Mouse (Mus musculus) kidney, embryonic 16.5 days (tissue): ENCODE data around the gene Ephb3. TPM values are rescaled to one million over a fixed set of nuclear protein-coding genes. Genes with fewer than 3 reads are reported as not detected.

Experiments
- ATAC-seq: fragments of 200-750 bp; cut with Nextera tagmentation; 2 replicates; pipeline ENCODE4 v1.8.0; 2017; ENCODE audit warnings: moderate TSS enrichment; ENCODE audit not compliant: low FRiP score, low TSS enrichment
- H3K27ac ChIP-seq: fragments of 300-500 bp; sonication (generic); 2 replicates; pipeline ENCODE4 v1.5.1; 2014; ENCODE audit warnings: low read length
- H3K27me3 ChIP-seq: fragments of 300-500 bp; sonication (generic); 2 replicates; pipeline ENCODE4 v1.6.1; 2014; ENCODE audit warnings: low read length, control low read depth, mixed read lengths; ENCODE audit not compliant: insufficient read depth
- H3K36me3 ChIP-seq: fragments of 300-500 bp; sonication (generic); 2 replicates; pipeline ENCODE4 v1.6.1; 2014; ENCODE audit warnings: low read length, control low read depth, mixed read lengths; ENCODE audit not compliant: insufficient read depth
- H3K4me1 ChIP-seq: fragments of 300-500 bp; sonication (generic); 2 replicates; pipeline ENCODE4 v1.6.1; 2014; ENCODE audit warnings: low read length, control low read depth, mixed read lengths; ENCODE audit not compliant: insufficient read depth
- H3K4me2 ChIP-seq: fragments of 300-500 bp; sonication (generic); replicated peaks from 2 replicates; pipeline ENCODE4 v1.6.1; 2014; ENCODE audit warnings: low read depth, low read length
- H3K4me3 ChIP-seq: fragments of 300-500 bp; sonication (generic); 2 replicates; pipeline ENCODE4 v1.5.1; 2014; ENCODE audit warnings: mild to moderate bottlenecking, low read length
- H3K9ac ChIP-seq: fragments of 300-500 bp; sonication (generic); replicated peaks from 2 replicates; pipeline ENCODE4 v1.6.1; 2014; ENCODE audit warnings: low read length
- H3K9me3 ChIP-seq: fragments of 300-500 bp; sonication (generic); 2 replicates; pipeline ENCODE4 v1.6.1; 2016; ENCODE audit warnings: low read length, control low read depth
- WGBS: fragments of 180-500 bp; shearing (Covaris S2); extraction: QIAGEN DNeasy Blood & Tissue Kit; methylation state at CpG from one replicate; pipeline ENCODE4 v1.1.7; 2014; 5-methylcytosine and 5-hydroxymethylcytosine counted together
- polyA plus RNA-seq: library from polyadenylated mRNA; unstranded; fragments of >200 nt; fragmentation: Nextera tagmentation; extraction: Ambion mirVana; gene quantifications from 2 replicates; pipeline ENCODE4 v1.2.1, GENCODE M21; 2015

The Ephb3 gene
- polyA plus RNA-seq, 1 experiment from 2014 or later: 21.8 TPM

DNA sequence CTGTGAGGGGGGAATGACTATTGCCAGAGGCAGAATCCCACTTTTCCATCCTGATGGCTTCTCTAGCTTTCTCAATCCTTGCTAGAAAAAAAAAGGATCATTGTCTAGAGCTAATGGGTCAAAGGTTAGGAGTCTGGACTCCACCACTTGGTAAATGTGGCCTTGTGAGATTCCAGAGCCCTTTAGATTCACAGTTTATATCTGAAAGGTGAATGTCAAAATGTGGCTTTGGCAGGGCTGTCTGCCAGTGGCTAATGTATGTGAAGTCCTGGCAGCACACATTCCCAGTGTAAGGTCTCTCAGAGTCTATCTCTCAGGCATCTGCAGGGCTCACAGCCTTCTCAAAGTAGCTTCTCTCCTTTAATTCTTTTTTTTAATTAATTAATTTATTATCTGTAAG lies 36.5 kb downstream of the Ephb3 start:
- Histone ChIP-seq H3K4me3 (no peak overlapping the region), H3K9me3 (no peaks in the 10 kb centered on the region), H3K36me3 (no peaks in the 10 kb centered on the region), H3K4me1 (peaks cover 35% of the 10 kb centered on the region), H3K27me3 (peaks cover 37% of the 10 kb centered on the region), H3K4me2 (no peak overlapping the region), H3K27ac (no peak overlapping the region), H3K9ac (no peak overlapping the region)
- ATAC-seq: no peak

DNA sequence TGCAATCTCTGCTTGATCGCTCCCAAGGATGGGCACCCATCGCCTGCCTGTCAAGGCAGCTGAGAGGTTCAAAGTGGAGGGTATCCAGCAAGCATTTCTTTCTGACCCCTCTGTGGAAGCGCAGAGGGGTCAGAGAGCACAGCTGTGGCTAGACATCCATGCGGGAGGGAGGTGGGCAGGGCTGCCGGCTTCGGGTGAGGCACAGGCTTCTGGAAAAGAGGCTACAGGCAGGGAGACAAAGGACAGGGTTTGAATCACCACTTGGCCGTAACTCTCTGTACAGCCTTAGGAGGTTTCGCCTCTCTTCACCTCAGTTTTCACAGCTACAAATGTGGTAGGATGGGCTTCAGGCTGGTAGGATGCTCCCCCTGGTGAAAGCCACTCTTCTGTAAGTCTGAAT lies 38.4 kb downstream of the Ephb3 start:
- WGBS: 39% methylated on average over 8 of the region's 8 CpGs
- no peak overlapping the region for H3K9ac ChIP-seq
- no peaks in the 10 kb centered on the region for H3K9me3 ChIP-seq
- peaks cover 49% of the 10 kb centered on the region for H3K4me1 ChIP-seq
- ATAC-seq: no peak
- no peak overlapping the region for H3K4me2 ChIP-seq
- no peaks in the 10 kb centered on the region for H3K36me3 ChIP-seq
- peaks cover 48% of the 10 kb centered on the region for H3K27me3 ChIP-seq
- H3K27ac ChIP-seq: no peak overlapping the region
- H3K4me3 ChIP-seq: no peak overlapping the region

DNA sequence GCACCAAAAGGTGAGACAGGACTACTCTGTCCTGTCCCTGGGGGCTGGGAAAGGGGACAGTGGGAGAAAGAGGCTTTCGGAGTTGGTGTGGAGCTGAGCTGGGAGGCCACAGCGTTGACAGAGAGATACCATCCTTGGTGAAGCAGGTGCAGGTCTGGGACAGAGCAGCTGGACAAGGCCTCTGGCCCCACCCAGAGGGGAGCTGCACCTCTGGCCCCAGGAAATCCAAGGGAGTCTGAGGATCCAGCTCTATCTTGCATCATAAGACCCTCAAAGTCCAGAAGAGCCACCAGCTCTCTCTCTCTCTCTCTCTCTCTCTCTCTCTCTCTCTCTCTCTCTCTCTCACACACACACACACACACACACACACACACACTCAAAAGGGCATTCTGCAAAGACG lies 40.2 kb downstream of the Ephb3 start:
- Histone ChIP-seq H3K4me3 (no peak overlapping the region), H3K9me3 (no peaks in the 10 kb centered on the region), H3K4me2 (no peak overlapping the region), H3K27me3 (peaks cover 63% of the 10 kb centered on the region), H3K36me3 (no peaks in the 10 kb centered on the region), H3K9ac (no peak overlapping the region), H3K27ac (no peak overlapping the region), H3K4me1 (peaks cover 45% of the 10 kb centered on the region)
- ATAC-seq: no peak
- WGBS: 52% methylated on average over 3 of the region's 3 CpGs

DNA sequence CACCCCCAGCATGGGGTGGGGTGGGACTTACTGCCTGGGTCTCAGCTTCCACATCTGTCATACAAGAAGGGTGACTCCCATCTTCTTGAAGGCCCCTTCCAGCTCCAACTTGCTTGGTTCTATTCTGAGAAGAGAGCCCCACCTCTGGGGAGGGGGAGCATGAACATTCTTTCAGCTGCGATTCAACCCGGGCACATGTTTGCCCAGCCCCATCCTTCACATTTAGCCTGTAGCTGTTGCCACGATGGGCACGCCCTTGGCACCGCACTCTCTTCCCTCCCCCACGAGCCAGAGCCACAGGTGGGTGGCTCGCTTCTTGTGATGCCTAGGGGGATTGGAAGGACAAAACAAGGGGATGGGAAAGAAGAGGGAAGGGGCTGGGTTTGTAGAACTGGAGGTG lies 40.8 kb downstream of the Ephb3 start:
- ATAC-seq: no peak
- Histone ChIP-seq H3K4me1 (peaks cover 43% of the 10 kb centered on the region), H3K27ac (no peak overlapping the region), H3K27me3 (peaks cover 69% of the 10 kb centered on the region), H3K4me3 (no peak overlapping the region), H3K36me3 (no peaks in the 10 kb centered on the region), H3K4me2 (peak overlapping the region; percentile 86; the same call in 1 of the 2 replicates), H3K9ac (no peak overlapping the region), H3K9me3 (no peaks in the 10 kb centered on the region)
- WGBS: 21% methylated on average over 7 of the region's 7 CpGs

DNA sequence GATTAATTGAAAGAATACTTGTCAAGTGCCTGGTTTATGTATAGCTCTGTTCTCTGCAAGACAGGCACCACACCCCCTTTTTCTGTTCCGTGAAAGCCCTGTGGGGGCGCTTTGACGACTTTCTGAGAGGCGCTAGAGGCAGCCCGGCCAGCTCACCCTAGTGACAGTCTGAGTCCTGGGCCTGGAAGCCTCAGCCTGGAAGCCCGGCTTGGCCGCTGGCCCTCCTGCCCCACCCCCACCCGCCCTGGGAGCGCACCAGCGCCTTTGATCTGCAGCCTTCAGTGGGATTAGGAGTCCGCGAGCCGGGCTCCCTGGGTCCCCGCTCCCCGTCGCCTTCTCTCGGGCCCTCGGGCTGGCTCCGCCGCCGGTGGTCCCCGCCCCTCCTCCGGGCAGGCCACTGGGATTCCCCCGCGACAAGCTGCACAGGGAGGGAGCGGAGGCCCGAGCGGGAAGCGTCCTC lies 41.4 kb downstream of the Ephb3 start:
- Histone ChIP-seq H3K4me2 (peak overlapping the region; percentile 86), H3K9me3 (no peaks in the 10 kb centered on the region), H3K9ac (peak overlapping the region; percentile 69), H3K27me3 (peaks cover 74% of the 10 kb centered on the region), H3K4me1 (peaks cover 38% of the 10 kb centered on the region), H3K4me3 (peak overlapping the region; percentile 51), H3K27ac (peak overlapping the region; percentile 71), H3K36me3 (no peaks in the 10 kb centered on the region)
- peak; percentile 89 for ATAC-seq
- 0% methylated on average over 27 of the region's 29 CpGs for WGBS

DNA sequence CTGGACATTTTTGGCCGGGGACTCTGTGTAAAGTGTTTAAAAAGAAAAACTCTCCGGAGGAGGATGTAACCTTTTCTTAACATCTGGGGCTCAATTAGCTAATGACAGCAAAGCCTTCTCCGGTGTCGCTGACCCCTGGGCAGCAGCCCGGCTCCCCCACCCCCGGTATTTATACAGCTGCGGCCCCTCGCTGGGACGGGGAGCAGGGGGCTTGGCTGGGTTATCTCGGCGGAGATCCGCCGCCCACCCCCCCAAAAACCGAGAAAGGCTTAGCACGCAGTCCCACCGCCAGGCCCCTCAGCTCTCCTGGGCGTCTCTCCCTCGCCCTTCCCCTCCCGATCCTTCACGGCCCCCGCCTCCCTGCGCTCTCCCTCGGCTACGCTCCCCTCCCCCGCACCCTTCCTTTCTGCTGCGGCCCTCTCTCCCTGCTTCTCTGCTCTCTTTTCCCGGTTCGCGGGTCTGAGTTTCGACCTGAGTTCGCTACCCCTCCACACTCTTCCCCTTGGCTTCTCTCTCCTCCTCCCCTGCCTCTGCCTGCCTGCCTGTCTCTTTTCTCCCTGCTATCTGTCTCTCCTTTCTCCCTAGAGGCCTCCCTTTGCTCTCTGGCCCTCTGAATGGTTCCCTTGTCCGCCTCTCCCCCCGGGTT lies 42.0 kb downstream of the Ephb3 start:
- Histone ChIP-seq H3K9ac (peak overlapping the region; percentile 69), H3K4me2 (peak overlapping the region; percentile 86), H3K36me3 (no peaks in the 10 kb centered on the region), H3K27me3 (peaks cover 75% of the 10 kb centered on the region), H3K9me3 (no peaks in the 10 kb centered on the region), H3K4me3 (peak overlapping the region; percentile 51), H3K4me1 (peaks cover 38% of the 10 kb centered on the region), H3K27ac (peak overlapping the region; percentile 71)
- WGBS: under 1% methylated on average over 30 of the region's 33 CpGs
- peak; percentile 57 for ATAC-seq

DNA sequence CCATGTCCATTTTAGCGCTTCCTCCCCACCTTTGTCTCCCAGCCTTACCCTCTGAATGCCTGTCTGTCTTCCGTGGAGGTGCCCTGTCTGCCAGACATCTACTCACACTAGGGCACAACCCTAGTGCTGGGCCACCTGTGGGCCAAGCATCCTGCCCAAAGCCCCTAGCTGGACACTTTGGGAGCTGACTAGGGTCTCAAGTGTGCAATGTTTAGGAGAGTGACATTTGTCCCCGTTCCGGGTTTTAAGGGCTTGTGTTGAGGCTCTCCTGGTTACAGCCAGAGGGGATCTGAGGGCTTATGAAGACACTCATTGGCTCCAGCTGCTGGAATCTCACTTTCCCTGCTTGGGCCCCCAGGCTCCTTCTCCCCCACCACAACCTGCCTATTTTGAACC lies 42.5 kb downstream of the Ephb3 start:
- peaks cover 70% of the 10 kb centered on the region for H3K27me3 ChIP-seq
- peaks cover 38% of the 10 kb centered on the region for H3K4me1 ChIP-seq
- no peaks in the 10 kb centered on the region for H3K36me3 ChIP-seq
- H3K4me2 ChIP-seq: peak overlapping the region; percentile 86
- no peak overlapping the region for H3K4me3 ChIP-seq
- no peak overlapping the region for H3K27ac ChIP-seq
- no peaks in the 10 kb centered on the region for H3K9me3 ChIP-seq
- H3K9ac ChIP-seq: peak overlapping the region; percentile 69
- ATAC-seq: no peak
- 3% methylated on average over 4 of the region's 4 CpGs for WGBS

DNA sequence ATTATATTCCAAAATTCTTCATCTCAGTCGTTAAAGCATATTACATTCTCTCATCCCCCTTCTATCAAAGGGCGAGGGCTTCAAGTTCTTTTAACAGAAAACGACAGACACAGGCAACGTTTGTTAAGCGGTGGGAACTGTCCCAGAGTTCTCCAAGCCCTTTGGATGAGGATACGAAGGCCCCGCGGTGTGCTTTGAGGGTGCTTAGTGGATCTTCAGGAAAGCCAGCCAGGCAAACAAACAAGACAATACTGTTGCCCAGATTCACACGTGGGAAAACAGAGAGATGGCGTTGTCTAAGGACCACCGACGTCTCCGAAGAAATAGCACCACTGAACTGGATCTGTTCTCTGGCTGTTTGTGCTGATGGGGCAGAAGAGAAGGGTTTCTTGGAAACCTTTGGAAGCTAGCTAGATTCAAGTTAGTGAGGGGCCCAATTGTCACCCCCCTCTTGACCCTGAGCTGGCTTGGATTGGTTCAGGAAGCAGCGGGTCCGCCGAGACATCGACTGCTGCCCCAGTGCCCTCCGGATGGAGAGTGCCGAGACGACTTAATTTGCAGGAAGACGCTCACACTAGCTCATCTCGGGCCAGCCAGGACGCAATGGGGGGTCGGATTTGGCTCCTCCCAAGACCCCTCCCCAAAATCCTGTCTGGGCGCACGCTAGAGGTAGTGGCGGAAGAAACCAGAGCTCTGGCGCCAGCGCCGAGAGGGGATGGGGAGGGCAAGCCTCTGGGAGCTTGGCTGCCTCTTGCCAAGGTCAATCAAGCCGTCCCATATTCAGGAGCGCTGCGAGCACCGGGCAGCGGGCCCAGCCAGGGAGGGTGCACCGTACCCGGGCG lies 43.5 kb downstream of the Ephb3 start:
- H3K9ac ChIP-seq: peak overlapping the region; percentile 60
- peak overlapping the region; percentile 75 for H3K4me2 ChIP-seq
- peaks cover 35% of the 10 kb centered on the region for H3K4me1 ChIP-seq
- peak overlapping the region; percentile 45 for H3K4me3 ChIP-seq
- H3K36me3 ChIP-seq: no peaks in the 10 kb centered on the region
- H3K27me3 ChIP-seq: peaks cover 67% of the 10 kb centered on the region
- peak; percentile 21; the same call in 1 of the 2 replicates for ATAC-seq
- H3K9me3 ChIP-seq: no peaks in the 10 kb centered on the region
- peak overlapping the region; percentile 26; the same call in 1 of the 2 replicates for H3K27ac ChIP-seq
- 7% methylated on average over 38 of the region's 38 CpGs for WGBS

DNA sequence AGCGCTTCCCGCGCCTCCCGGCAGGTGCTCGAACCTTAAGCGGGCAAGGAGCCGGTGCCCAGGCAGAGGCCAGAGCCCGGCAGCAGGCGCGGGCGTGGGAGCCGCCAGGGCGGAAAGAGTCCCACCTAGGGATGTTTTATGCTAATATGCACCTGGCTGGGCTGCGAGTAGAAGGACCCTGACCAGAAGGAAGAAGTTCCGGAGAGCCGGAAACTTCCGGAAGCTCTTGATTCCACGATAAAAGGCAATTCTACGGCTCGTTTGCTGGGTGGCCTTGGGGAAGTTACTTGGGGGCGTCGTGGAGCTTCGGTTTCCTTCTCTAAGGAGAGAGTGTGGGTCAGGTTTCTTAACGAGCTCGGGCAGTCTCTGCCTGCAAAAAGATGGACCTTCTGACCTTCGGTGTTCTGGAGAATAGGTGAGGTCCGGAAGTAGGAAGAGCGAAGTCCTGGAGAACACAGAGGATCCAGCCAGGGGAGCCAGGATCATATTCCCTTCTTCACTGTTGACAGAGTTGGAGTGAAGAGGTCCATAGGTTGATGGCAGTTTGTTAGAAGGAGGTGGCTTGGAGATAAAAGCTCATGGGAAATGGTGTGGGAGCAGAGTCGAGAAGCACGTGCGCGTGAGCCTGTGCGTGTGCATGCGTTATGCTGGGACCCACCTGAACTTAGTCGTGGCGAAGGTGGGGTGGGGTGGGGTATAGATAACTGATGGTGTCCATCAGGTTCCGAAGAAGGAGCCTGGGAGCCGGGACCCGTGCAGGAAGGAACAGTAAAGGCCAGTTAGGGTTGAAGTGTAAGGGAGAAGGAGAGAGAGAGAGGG lies 44.4 kb downstream of the Ephb3 start:
- peaks cover 34% of the 10 kb centered on the region for H3K4me1 ChIP-seq
- peak overlapping the region; percentile 26; the same call in 1 of the 2 replicates for H3K27ac ChIP-seq
- peak; percentile 16; the same call in 1 of the 2 replicates for ATAC-seq

More for the DNA sequence above, 44.4 kb downstream of the Ephb3 start:
- H3K9me3 ChIP-seq: no peaks in the 10 kb centered on the region
- H3K27me3 ChIP-seq: peaks cover 61% of the 10 kb centered on the region
- peak overlapping the region; percentile 60 for H3K9ac ChIP-seq
- H3K36me3 ChIP-seq: no peaks in the 10 kb centered on the region
- 2% methylated on average over 39 of the region's 39 CpGs for WGBS
- peak overlapping the region; percentile 75 for H3K4me2 ChIP-seq
- H3K4me3 ChIP-seq: peak overlapping the region; percentile 45
